Mouse (Mus musculus): ENCODE data around the gene 4930550C14Rik. TPM values are rescaled to one million over a fixed set of nuclear protein-coding genes. Genes with fewer than 3 reads are reported as not detected.

The 4930550C14Rik gene
- total and polyA plus RNA-seq, 3 experiments, result 0.30 to 1.7 (median 0.97) TPM

DNA sequence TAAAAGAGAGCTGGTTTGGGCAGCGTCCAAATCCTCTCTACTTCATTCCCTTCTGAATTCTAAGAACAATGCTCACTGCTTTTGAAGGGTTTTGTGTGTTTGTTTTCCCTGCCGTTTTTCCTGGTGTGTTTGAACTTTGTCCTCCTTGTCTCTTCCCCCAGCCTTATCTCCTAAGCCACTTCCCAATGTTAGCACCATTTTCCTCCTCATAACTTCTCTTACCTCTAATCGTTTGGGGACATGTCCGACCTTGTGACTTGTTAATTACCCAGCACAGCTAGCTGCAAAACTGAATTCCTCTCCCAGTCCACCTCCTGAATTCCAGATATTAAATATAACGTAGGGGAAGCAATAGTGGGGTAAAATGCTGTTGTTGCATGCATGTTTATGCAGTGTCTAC, 24.5 kb upstream of the 4930550C14Rik start:
- in situ Hi-C loops (cut with MboI; ENCODE audit: low pct_ligation_motif_present, low pct_unique_long_range_greater_than_20kb, low sequenced_read_pairs) (loop anchor here (10.0 kb wide), 1 partner anchor 103 kb away; no protein-coding TSS in a partner anchor), dilution Hi-C loops (cut with MboI; ENCODE audit: extremely low pct_ligation_motif_present, extremely low pct_unique_long_range_greater_than_20kb, low sequenced_read_pairs) (no loop called here)
- no peaks in the 10 kb centered on the region for H3K9me3 ChIP-seq (replicated peaks; ENCODE audit: low read length)

GRCm38 (mm10) chr9:53378171-53378570, 24.0 kb upstream of the 4930550C14Rik start:
- dilution Hi-C loops (cut with MboI; ENCODE audit: extremely low pct_ligation_motif_present, extremely low pct_unique_long_range_greater_than_20kb, low sequenced_read_pairs), result no loop called here
- TF ChIP-seq MAZ (IDR thresholded peaks at IDR 0.05; ENCODE audit: low read depth, low read length), result no peak
- TF ChIP-seq ZMIZ1 (IDR thresholded peaks at IDR 0.05; ENCODE audit: low read depth, low read length), result no peak
- TF ChIP-seq E2F4 (IDR thresholded peaks at IDR 0.05; ENCODE audit: insufficient replicate concordance, low read depth, low read length), result no peak
- Histone ChIP-seq H3K79me2 (replicated peaks; ENCODE audit: control insufficient read depth, extremely low read depth, insufficient read depth, poor library complexity, severe bottlenecking) (no peaks in the 10 kb centered on the region), H3K9ac (ENCODE audit: insufficient read depth, low read depth) (no peak overlapping the region), H3K27me3 (replicated peaks) (no peaks in the 10 kb centered on the region), H3K27ac (ENCODE audit: insufficient read depth, low read depth) (no peak overlapping the region), H3K9me3 (replicated peaks; ENCODE audit: low read length) (no peaks in the 10 kb centered on the region), H3K36me3 (replicated peaks in 1 of 2; ENCODE audit: control insufficient read depth in 1 of 2, insufficient read depth in 1 of 2, low read length in 1 of 2) (no peaks in the 10 kb centered on the region), H3K4me1 (ENCODE audit: control insufficient read depth in 1 of 2, insufficient read depth in 2 of 2) (peaks cover 0 to 4% of the 10 kb centered on the region in 2 experiments; a peak in 1 of 4 replicates), H3K4me3 (replicated peaks in 1 of 3; ENCODE audit: low read depth in 2 of 3, low read length in 2 of 3, poor library complexity in 1 of 3) (no peak overlapping the region), H3K4me2 (ENCODE audit: insufficient read depth, low read depth, poor library complexity, severe bottlenecking) (no peak overlapping the region)
- no peak for DNase-seq (ENCODE audit: extremely low read depth)
- in situ Hi-C loops (cut with MboI; ENCODE audit: low pct_ligation_motif_present, low pct_unique_long_range_greater_than_20kb, low sequenced_read_pairs), result loop anchor here (10.0 kb wide), 1 partner anchor 103 kb away; no protein-coding TSS in a partner anchor

More for the DNA sequence above, 24.5 kb upstream of the 4930550C14Rik start:
- H3K36me3 ChIP-seq (replicated peaks in 1 of 2; ENCODE audit: control insufficient read depth in 1 of 2, insufficient read depth in 1 of 2, low read length in 1 of 2), result no peaks in the 10 kb centered on the region
- no peak overlapping the region for H3K4me2 ChIP-seq (ENCODE audit: insufficient read depth, low read depth, poor library complexity, severe bottlenecking)
- peaks cover 0 to 4% of the 10 kb centered on the region in 2 experiments; a peak in 1 of 4 replicates for H3K4me1 ChIP-seq (ENCODE audit: control insufficient read depth in 1 of 2, insufficient read depth in 2 of 2)
- no peak overlapping the region for H3K27ac ChIP-seq (ENCODE audit: insufficient read depth, low read depth)
- H3K27me3 ChIP-seq (replicated peaks), result no peaks in the 10 kb centered on the region
- no peak for DNase-seq (ENCODE audit: extremely low read depth)
- no peak overlapping the region for H3K4me3 ChIP-seq (replicated peaks in 1 of 3; ENCODE audit: low read depth in 2 of 3, low read length in 2 of 3, poor library complexity in 1 of 3)
- TF ChIP-seq ZNF384 (IDR thresholded peaks at IDR 0.05; ENCODE audit: low read depth, low read length), result no peak
- no peak for TF ChIP-seq RAD21 (IDR thresholded peaks at IDR 0.05; ENCODE audit: low read depth, low read length)
- no peak for TF ChIP-seq NRF1 (IDR thresholded peaks at IDR 0.05; ENCODE audit: low read depth, low read length)
- no peak for TF ChIP-seq CHD1 (IDR thresholded peaks at IDR 0.05; ENCODE audit: low read depth, low read length)
- TF ChIP-seq MYC (IDR thresholded peaks at IDR 0.05; ENCODE audit: low read depth, low read length), result no peak
- TF ChIP-seq CHD2 (IDR thresholded peaks at IDR 0.05; ENCODE audit: low read length), result no peak
- no peak for TF ChIP-seq POLR2A (IDR thresholded peaks at IDR 0.05; ENCODE audit: low read depth, low read length)
- TF ChIP-seq NELFE (IDR thresholded peaks at IDR 0.05; ENCODE audit: low read depth, low read length), result no peak
- no peak for TF ChIP-seq SIN3A (IDR thresholded peaks at IDR 0.05; ENCODE audit: low read length)
- no peak overlapping the region for H3K9ac ChIP-seq (ENCODE audit: insufficient read depth, low read depth)
- H3K79me2 ChIP-seq (replicated peaks; ENCODE audit: control insufficient read depth, extremely low read depth, insufficient read depth, poor library complexity, severe bottlenecking), result no peaks in the 10 kb centered on the region

- H3K4me3 ChIP-seq (replicated peaks in 1 of 3; ENCODE audit: low read depth in 2 of 3, low read length in 2 of 3, poor library complexity in 1 of 3), result no peak overlapping the region
- no peaks in the 10 kb centered on the region for H3K9me3 ChIP-seq (replicated peaks; ENCODE audit: low read length)
- H3K4me1 ChIP-seq (ENCODE audit: control insufficient read depth in 1 of 2, insufficient read depth in 2 of 2), result peaks cover 0 to 4% of the 10 kb centered on the region in 2 experiments; a peak in 1 of 4 replicates
- dilution Hi-C loops (cut with MboI; ENCODE audit: extremely low pct_ligation_motif_present, extremely low pct_unique_long_range_greater_than_20kb, low sequenced_read_pairs), result no loop called here
- H3K79me2 ChIP-seq (replicated peaks; ENCODE audit: control insufficient read depth, extremely low read depth, insufficient read depth, poor library complexity, severe bottlenecking), result no peaks in the 10 kb centered on the region
- no peak overlapping the region for H3K27ac ChIP-seq (ENCODE audit: insufficient read depth, low read depth)
- no peak for TF ChIP-seq GABPA (IDR thresholded peaks at IDR 0.05; ENCODE audit: insufficient replicate concordance, low read depth, low read length)
- no peak for TF ChIP-seq USF2 (conservative IDR thresholded peaks at IDR 0.05; ENCODE audit: low read depth, low read length)
- TF ChIP-seq TCF12 (IDR thresholded peaks at IDR 0.05; ENCODE audit: low read depth, low read length), result no peak
- TF ChIP-seq JUN (IDR thresholded peaks at IDR 0.05; ENCODE audit: insufficient read depth, low read depth, low read length), result no peak
- TF ChIP-seq MAZ (IDR thresholded peaks at IDR 0.05; ENCODE audit: low read depth, low read length), result no peak
- TF ChIP-seq ELF1 (IDR thresholded peaks at IDR 0.05; ENCODE audit: low read depth, low read length), result no peak
- no peak for DNase-seq (ENCODE audit: extremely low read depth)
- no peak overlapping the region for H3K9ac ChIP-seq (ENCODE audit: insufficient read depth, low read depth)
- H3K36me3 ChIP-seq (replicated peaks in 1 of 2; ENCODE audit: control insufficient read depth in 1 of 2, insufficient read depth in 1 of 2, low read length in 1 of 2), result no peaks in the 10 kb centered on the region
- H3K27me3 ChIP-seq (replicated peaks), result no peaks in the 10 kb centered on the region
- in situ Hi-C loops (cut with MboI; ENCODE audit: low pct_ligation_motif_present, low pct_unique_long_range_greater_than_20kb, low sequenced_read_pairs), result no loop called here
- H3K4me2 ChIP-seq (ENCODE audit: insufficient read depth, low read depth, poor library complexity, severe bottlenecking), result no peak overlapping the region
Measured at GRCm38 (mm10) chr9:53380595-53380994, 21.5 kb upstream of the 4930550C14Rik start.

Data from CH12.LX (cell line).